Mouse (Mus musculus) lung, adult 2 months (tissue): ENCODE data around the gene Rxfp4.

ENCODE experiments used
- CTCF ChIP-seq: fragments of 200-500 bp; IDR thresholded peaks from 2 replicates; pipeline ENCODE4 v1.5.1; 2011; ENCODE audit warnings: mild to moderate bottlenecking, low read length, control low read depth; ENCODE audit not compliant: insufficient read depth
- POLR2A ChIP-seq: fragments of 200-500 bp; IDR thresholded peaks from 2 replicates; pipeline ENCODE4 v1.6.1; 2011; ENCODE audit warnings: low read depth, mild to moderate bottlenecking, control low read depth, low read length, borderline replicate concordance; ENCODE audit errors: extremely low read depth

GRCm38 (mm10) chr3:88625531-88625930 lies 27.4 kb downstream of the Rxfp4 start:
- TF ChIP-seq CTCF, result no peak
- TF ChIP-seq POLR2A, result no peak
